Mouse (Mus musculus) liver, embryonic 14.5 days (tissue): ENCODE measurements around the gene Fam131b.

ENCODE experiments used
- CTCF ChIP-seq: IDR thresholded peaks from 2 replicates; pipeline ENCODE4 v1.5.1; 2016; ENCODE audit warnings: antibody characterized with exemption, low read depth, control low read depth
- EP300 ChIP-seq: IDR thresholded peaks from 2 replicates; pipeline ENCODE4 v1.6.1; 2016; ENCODE audit warnings: antibody characterized with exemption, low read depth

DNA sequence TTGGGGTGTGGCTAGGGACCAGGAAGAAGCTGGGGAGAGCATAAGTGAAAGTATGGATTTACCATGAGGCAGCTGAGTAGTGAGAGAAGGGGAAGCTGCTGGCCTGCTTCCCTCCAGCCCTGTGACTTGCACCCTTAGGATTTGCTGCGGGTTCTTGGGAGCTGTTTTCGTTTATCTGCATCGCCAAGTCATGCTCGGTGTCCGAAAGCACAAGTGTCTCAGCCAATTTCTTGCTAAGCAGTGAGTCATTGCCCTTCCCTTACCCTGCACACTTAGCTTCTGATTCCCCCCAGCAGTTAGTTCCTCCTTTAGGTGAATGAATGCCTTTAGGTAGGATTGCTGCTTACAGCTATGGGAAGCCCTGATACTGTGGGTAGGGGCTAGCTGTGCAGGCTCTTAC, 25.1 kb downstream of the Fam131b start:
- TF ChIP-seq CTCF (no peak), EP300 (no peak)
